In genomic region chr7:95620079-95620478, GRCm38 (mm10) we compare ENCODE assay signal across 20 mouse cellular contexts.
DNase-seq lines count a peak whose midpoint lies in the region; ATAC-seq and TF ChIP-seq lines count a peak whose summit lies in the region.
"Had no signal": no experiment of that assay in that cellular context is flagged by ENCODE, and none has a peak within 500 bp of the region (broad histone marks: within the 10 kb centered on the region; RNA-seq: fewer than 3 reads in every experiment).

No protein-coding gene starts in this region.

- no peak for TF ChIP-seq CTCF in intestine, postnatal 0 days (IDR thresholded peaks at IDR 0.05; ENCODE audit: low read depth)
- TF ChIP-seq CTCF in kidney, postnatal 0 days (IDR thresholded peaks at IDR 0.05; ENCODE audit: low read depth) = no peak
- TF ChIP-seq CTCF in Patski (IDR thresholded peaks at IDR 0.05) = no peak
- no peak for TF ChIP-seq CTCF in forebrain, postnatal 0 days (IDR thresholded peaks at IDR 0.05; ENCODE audit: low read depth)

- ATAC-seq in intestine, embryonic 15.5 days = 0 out of 2 replicates have a peak, but pooled peaks have one; percentile 39
- no peak for ATAC-seq in intestine, postnatal 0 days
- no peak for ATAC-seq in kidney, postnatal 0 days (replicated peaks; ENCODE audit: low FRiP score, low read depth)
- ATAC-seq in Patski = peak; percentile 60
- ATAC-seq in stomach, embryonic 16.5 days (ENCODE audit: insufficient read depth, low FRiP score) = peak; percentile 74
- ATAC-seq in forebrain, postnatal 0 days = no peak
- ATAC-seq: CD4-positive, CD25-positive, alpha-beta regulatory T cell, adult 4 months; forebrain, embryonic 15.5 days had no signal

- no peak overlapping the region for H3K4me3 ChIP-seq in intestine, embryonic 15.5 days (replicated peaks)
- H3K4me3 ChIP-seq in intestine, postnatal 0 days (ENCODE audit: low read depth, low read length) = no peak overlapping the region
- H3K4me3 ChIP-seq in kidney, postnatal 0 days (replicated peaks; ENCODE audit: low read depth, low read length) = no peak overlapping the region
- no peak overlapping the region for H3K4me3 ChIP-seq in stomach, embryonic 16.5 days (replicated peaks; ENCODE audit: low read length)
- H3K4me3 ChIP-seq in forebrain, postnatal 0 days (ENCODE audit: low read depth, low read length) = no peak overlapping the region
- H3K4me3 ChIP-seq: embryonic facial prominence, embryonic 12.5 days; forebrain, embryonic 15.5 days; heart, embryonic 12.5 days; hindbrain, embryonic 10.5 days had no signal

- CTCF ChIA-PET in Patski (lab: Charles Lee) = no interaction called here

- no peak overlapping the region for H3K9ac ChIP-seq in intestine, embryonic 15.5 days
- H3K9ac ChIP-seq in intestine, postnatal 0 days (ENCODE audit: low read depth, low read length) = no peak overlapping the region
- H3K9ac ChIP-seq in kidney, postnatal 0 days (ENCODE audit: low read depth, low read length) = no peak overlapping the region
- no peak overlapping the region for H3K9ac ChIP-seq in stomach, embryonic 16.5 days (ENCODE audit: low read length)
- no peak overlapping the region for H3K9ac ChIP-seq in forebrain, postnatal 0 days
- H3K9ac ChIP-seq: embryonic facial prominence, embryonic 12.5 days; forebrain, embryonic 15.5 days; heart, embryonic 12.5 days had no signal

- DNase-seq in kidney, postnatal 0 days (ENCODE audit: low spot score) = peak; percentile 16
- no peak for DNase-seq in kidney, postnatal 4 days
- peak; percentile 38 for DNase-seq in Patski (ENCODE audit: low read depth, low spot score)
- no peak for DNase-seq in forebrain, postnatal 0 days
- DNase-seq: adrenal gland, postnatal 10 days; B cell, adult 2 months; cerebellum, adult 11 months; cerebellum, adult 9-10 months; cerebellum, postnatal 25 days; gastrocnemius, postnatal 10 days; heart, adult 18-20 months had no signal

- H3K4me2 ChIP-seq in intestine, embryonic 15.5 days (replicated peaks) = no peak overlapping the region
- no peak overlapping the region for H3K4me2 ChIP-seq in intestine, postnatal 0 days (replicated peaks; ENCODE audit: low read depth)
- no peak overlapping the region for H3K4me2 ChIP-seq in kidney, postnatal 0 days (ENCODE audit: low read length)
- no peak overlapping the region for H3K4me2 ChIP-seq in stomach, embryonic 16.5 days (ENCODE audit: low read depth, low read length)
- H3K4me2 ChIP-seq in forebrain, postnatal 0 days (ENCODE audit: low read depth) = no peak overlapping the region
- H3K4me2 ChIP-seq: embryonic facial prominence, embryonic 12.5 days; forebrain, embryonic 15.5 days; heart, embryonic 12.5 days had no signal

- H3K27ac ChIP-seq in intestine, embryonic 15.5 days = no peak overlapping the region
- no peak overlapping the region for H3K27ac ChIP-seq in intestine, postnatal 0 days (ENCODE audit: low read depth, low read length)
- H3K27ac ChIP-seq in kidney, postnatal 0 days = no peak overlapping the region
- no peak overlapping the region for H3K27ac ChIP-seq in stomach, embryonic 16.5 days (ENCODE audit: low read length)
- H3K27ac ChIP-seq in forebrain, postnatal 0 days (ENCODE audit: low read depth, low read length) = no peak overlapping the region
- H3K27ac ChIP-seq: embryonic facial prominence, embryonic 12.5 days; forebrain, embryonic 15.5 days; hindbrain, embryonic 10.5 days had no signal

- no peaks in the 10 kb centered on the region for H3K4me1 ChIP-seq in intestine, embryonic 15.5 days (replicated peaks)
- no peaks in the 10 kb centered on the region for H3K4me1 ChIP-seq in intestine, postnatal 0 days (replicated peaks; ENCODE audit: control insufficient read depth, insufficient read depth, low read length)
- no peaks in the 10 kb centered on the region for H3K4me1 ChIP-seq in kidney, postnatal 0 days (replicated peaks; ENCODE audit: insufficient read depth, low read length)
- H3K4me1 ChIP-seq in stomach, embryonic 16.5 days (ENCODE audit: control insufficient read depth, insufficient read depth, low read length) = no peaks in the 10 kb centered on the region
- no peaks in the 10 kb centered on the region for H3K4me1 ChIP-seq in forebrain, postnatal 0 days (ENCODE audit: insufficient read depth)
- H3K4me1 ChIP-seq: embryonic facial prominence, embryonic 12.5 days; heart, embryonic 12.5 days; hindbrain, embryonic 10.5 days had no signal

- in situ Hi-C loops in Patski (cut with MboI; ENCODE audit: low pct_unique_long_range_greater_than_20kb) = no loop called here

- H3K36me3 ChIP-seq in intestine, embryonic 15.5 days = no peaks in the 10 kb centered on the region
- H3K36me3 ChIP-seq in intestine, postnatal 0 days (ENCODE audit: control insufficient read depth, insufficient read depth) = no peaks in the 10 kb centered on the region
- H3K36me3 ChIP-seq in kidney, postnatal 0 days (ENCODE audit: insufficient read depth, low read length) = no peaks in the 10 kb centered on the region
- H3K36me3 ChIP-seq in stomach, embryonic 16.5 days (ENCODE audit: control insufficient read depth, insufficient read depth, low read length) = no peaks in the 10 kb centered on the region
- no peaks in the 10 kb centered on the region for H3K36me3 ChIP-seq in forebrain, postnatal 0 days (ENCODE audit: insufficient read depth)
- H3K36me3 ChIP-seq: embryonic facial prominence, embryonic 12.5 days; forebrain, embryonic 15.5 days; G1E; heart, embryonic 12.5 days; hindbrain, embryonic 10.5 days had no signal

- POLR2A ChIA-PET in Patski (lab: Charles Lee) = no interaction called here

- H3K9me3 ChIP-seq in intestine, embryonic 15.5 days = no peaks in the 10 kb centered on the region
- no peaks in the 10 kb centered on the region for H3K9me3 ChIP-seq in intestine, postnatal 0 days (ENCODE audit: control insufficient read depth)
- no peaks in the 10 kb centered on the region for H3K9me3 ChIP-seq in kidney, postnatal 0 days (replicated peaks; ENCODE audit: low read length)
- no peaks in the 10 kb centered on the region for H3K9me3 ChIP-seq in stomach, embryonic 16.5 days (replicated peaks; ENCODE audit: control insufficient read depth, low read length)
- H3K9me3 ChIP-seq in forebrain, postnatal 0 days (ENCODE audit: low read length) = no peaks in the 10 kb centered on the region
- H3K9me3 ChIP-seq: embryonic facial prominence, embryonic 12.5 days; forebrain, embryonic 15.5 days; heart, embryonic 12.5 days; hindbrain, embryonic 10.5 days had no signal

- no peaks in the 10 kb centered on the region for H3K27me3 ChIP-seq in intestine, embryonic 15.5 days (replicated peaks)
- no peaks in the 10 kb centered on the region for H3K27me3 ChIP-seq in intestine, postnatal 0 days (replicated peaks; ENCODE audit: control insufficient read depth, insufficient read depth, low read length)
- H3K27me3 ChIP-seq in kidney, postnatal 0 days (ENCODE audit: insufficient read depth, low read length) = no peaks in the 10 kb centered on the region
- H3K27me3 ChIP-seq in Patski = no peaks in the 10 kb centered on the region
- H3K27me3 ChIP-seq in stomach, embryonic 16.5 days (ENCODE audit: control insufficient read depth, insufficient read depth, low read length) = no peaks in the 10 kb centered on the region
- H3K27me3 ChIP-seq in forebrain, postnatal 0 days (ENCODE audit: insufficient read depth, low read length) = no peaks in the 10 kb centered on the region
- H3K27me3 ChIP-seq: embryonic facial prominence, embryonic 12.5 days; forebrain, embryonic 15.5 days; heart, embryonic 12.5 days had no signal

Comparison
In these comparisons a context has a peak if more than half of its experiments do, and no peak if none do; other contexts are left out.
1. ATAC-seq: peak in intestine, embryonic 15.5 days (single experiment), Patski (single experiment) and stomach, embryonic 16.5 days (single experiment); none in intestine, postnatal 0 days (single experiment), kidney, postnatal 0 days (single experiment) and forebrain, postnatal 0 days (single experiment).
2. DNase-seq: peak in kidney, postnatal 0 days (single experiment) and Patski (single experiment); none in kidney, postnatal 4 days (0 of 2) and forebrain, postnatal 0 days (single experiment).